Mouse (Mus musculus): ENCODE results near the gene Ulk2.

The Ulk2 gene

GRCm38 (mm10) chr11:61761584-61762407 is 93.1 kb downstream of the Ulk2 start, which contains the start of gene Prpsap2:
Gene Prpsap2, minus strand, starts transcription at chr11:61762088.
- in situ Hi-C loops (cut with MboI, MseI), result no loop called here

- in situ Hi-C loops (cut with MboI, MseI), result no loop called here
Measured at GRCm38 (mm10) chr11:61760518-61760917, 94.4 kb downstream of the Ulk2 start.

DNA sequence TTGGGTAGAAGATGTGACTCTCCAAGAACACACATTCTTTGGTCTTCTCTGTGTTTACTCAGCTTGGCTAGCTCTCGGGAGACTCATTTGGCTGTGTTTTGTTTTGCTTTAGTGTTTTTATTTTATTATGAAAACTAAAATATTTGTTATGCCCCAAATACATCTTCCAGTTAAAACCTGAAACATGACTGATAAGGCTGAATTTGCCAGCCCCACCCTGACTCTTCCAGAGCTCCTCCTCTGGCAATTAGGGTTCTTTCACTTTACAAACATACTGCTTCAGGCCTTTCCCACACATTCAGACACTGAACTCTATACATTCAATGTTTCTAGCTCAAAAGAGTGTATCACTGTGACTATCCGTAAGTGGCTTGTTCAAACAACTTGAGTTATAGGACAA is 97.7 kb downstream of the Ulk2 start:
- in situ Hi-C loops (cut with MboI, MseI), result no loop called here

DNA sequence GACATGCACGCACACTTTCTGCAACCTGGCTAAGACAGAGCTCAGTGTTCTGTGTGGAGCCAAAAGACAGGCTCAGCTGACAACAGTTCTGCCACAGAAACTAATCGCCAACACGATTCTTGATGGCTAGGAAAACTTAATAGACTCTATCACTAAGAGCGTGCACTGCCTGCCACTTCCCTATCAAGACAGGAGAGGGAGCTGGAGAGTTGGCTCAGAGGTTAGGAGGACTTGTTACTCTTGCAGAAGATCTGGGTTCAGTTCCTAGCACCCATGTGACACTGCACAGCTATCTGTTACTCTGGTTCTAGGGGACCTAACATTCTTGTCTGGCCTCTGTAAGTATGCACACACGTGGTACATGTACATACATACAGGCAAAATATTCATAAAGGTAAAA is 103.3 kb downstream of the Ulk2 start:
- in situ Hi-C loops (cut with MboI, MseI), result no loop called here

DNA sequence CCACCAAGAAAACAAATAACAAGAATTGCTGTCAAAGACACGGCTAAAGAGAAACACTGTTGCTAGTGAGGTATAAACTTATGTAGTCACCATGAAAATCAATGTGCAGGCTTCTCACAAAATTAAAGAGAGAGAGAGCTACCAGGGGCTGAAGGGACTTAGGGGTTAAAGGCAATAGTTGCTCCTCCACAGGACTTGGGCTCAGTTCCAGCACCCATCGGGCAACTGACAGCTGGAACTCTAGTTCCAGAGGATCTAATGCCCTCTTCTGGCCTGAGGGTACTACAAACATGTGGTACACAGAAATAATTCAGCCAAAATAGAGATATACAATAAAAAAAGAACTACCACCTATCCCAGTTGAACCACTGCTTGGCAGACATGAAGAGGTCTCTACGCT is 107.7 kb downstream of the Ulk2 start:
- in situ Hi-C loops (cut with MboI, MseI), result no loop called here

DNA sequence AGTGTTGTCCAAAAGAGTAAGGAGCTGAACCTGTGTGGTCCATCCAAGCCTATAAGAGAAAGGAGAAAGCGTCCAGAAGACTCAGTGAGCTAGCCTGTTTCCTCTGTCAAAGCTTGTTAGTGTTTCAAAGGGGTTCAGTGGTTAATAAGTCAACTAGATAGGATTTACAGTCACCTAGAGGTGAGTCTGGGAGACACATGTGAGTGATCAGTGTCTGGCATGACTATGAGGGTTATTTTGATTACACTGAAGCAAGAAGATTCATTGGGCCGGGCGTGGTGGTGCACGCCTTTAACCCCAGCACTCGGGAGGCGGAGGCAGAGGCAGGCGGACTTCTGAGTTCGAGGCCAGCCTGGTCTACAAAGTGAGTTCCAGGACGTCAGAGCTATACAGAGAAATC is 109.1 kb downstream of the Ulk2 start:
- in situ Hi-C loops (cut with MboI, MseI), result no loop called here

- in situ Hi-C loops (cut with MboI, MseI), result no loop called here
Measured at GRCm38 (mm10) chr11:61744460-61744859, 110.4 kb downstream of the Ulk2 start.

- in situ Hi-C loops (cut with MboI, MseI), result no loop called here
Measured at GRCm38 (mm10) chr11:61743768-61744167, 111.1 kb downstream of the Ulk2 start.

GRCm38 (mm10) chr11:61740500-61740899 is 114.4 kb downstream of the Ulk2 start:
- in situ Hi-C loops (cut with MboI, MseI), result no loop called here

GRCm38 (mm10) chr11:61737290-61737689 is 117.6 kb downstream of the Ulk2 start:
- in situ Hi-C loops (cut with MboI, MseI), result no loop called here

- in situ Hi-C loops (cut with MboI, MseI), result no loop called here
Measured at GRCm38 (mm10) chr11:61732672-61733071, 122.2 kb downstream of the Ulk2 start.

DNA sequence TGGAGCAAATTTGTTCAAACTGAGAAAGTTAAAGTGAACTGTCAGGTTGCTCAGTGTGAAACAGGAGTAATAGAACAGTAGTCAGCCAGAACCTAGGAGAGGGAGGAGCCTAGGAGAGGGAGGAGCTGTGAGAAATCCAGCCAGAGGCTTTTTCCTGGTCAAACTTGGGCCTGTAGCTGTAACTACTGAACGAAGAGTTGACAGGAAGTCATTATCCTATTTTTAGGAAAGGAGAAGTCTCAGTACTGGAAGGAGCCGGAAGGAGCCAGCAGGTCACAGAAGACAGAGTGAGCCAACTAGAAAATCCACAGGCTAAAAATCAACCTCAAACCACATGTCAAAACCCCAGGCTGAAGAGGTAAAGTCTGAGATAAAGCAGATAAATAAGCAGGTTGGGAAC is 126.8 kb downstream of the Ulk2 start:
- in situ Hi-C loops (cut with MboI, MseI), result no loop called here
